Mouse (Mus musculus) kidney, postnatal 0 days (tissue): ENCODE data around the gene Gpn2. TPM values are rescaled to one million over a fixed set of nuclear protein-coding genes. Genes with fewer than 3 reads are reported as not detected.

Experiments used
- ATAC-seq: fragments of 200-750 bp; cut with Nextera tagmentation; replicated peaks from 2 replicates; pipeline ENCODE4 v1.8.0; 2017; ENCODE audit warnings: low read depth, moderate number of reproducible peaks, moderate TSS enrichment, moderate library complexity; ENCODE audit not compliant: low FRiP score
- DNase-seq: peaks from one replicate; pipeline ENCODE4 v3.0.0-alpha.2; 2016; ENCODE audit warnings: low spot score
- H3K27ac ChIP-seq: fragments of 300-500 bp; sonication (generic); 2 replicates; pipeline ENCODE4 v1.5.1; 2014; ENCODE audit warnings: mild to moderate bottlenecking
- H3K27me3 ChIP-seq: fragments of 300-500 bp; sonication (generic); 2 replicates; pipeline ENCODE4 v1.6.1; 2014; ENCODE audit warnings: low read length, mixed read lengths; ENCODE audit not compliant: insufficient read depth
- H3K36me3 ChIP-seq: fragments of 300-500 bp; sonication (generic); 2 replicates; pipeline ENCODE4 v1.6.1; 2014; ENCODE audit warnings: low read length, mixed read lengths; ENCODE audit not compliant: insufficient read depth
- H3K4me1 ChIP-seq: fragments of 300-500 bp; sonication (generic); replicated peaks from 2 replicates; pipeline ENCODE4 v1.6.1; 2014; ENCODE audit warnings: antibody characterized with exemption, low read length, mixed read lengths; ENCODE audit not compliant: insufficient read depth
- H3K4me2 ChIP-seq: fragments of 300-500 bp; sonication (generic); 2 replicates; pipeline ENCODE4 v1.6.1; 2014; ENCODE audit warnings: mild to moderate bottlenecking, low read length, moderate library complexity, mixed read lengths
- H3K4me3 ChIP-seq: fragments of 300-500 bp; sonication (generic); replicated peaks from 2 replicates; pipeline ENCODE4 v1.5.1; 2014; ENCODE audit warnings: low read depth, low read length
- H3K9ac ChIP-seq: fragments of 300-500 bp; sonication (generic); 2 replicates; pipeline ENCODE4 v1.6.1; 2014; ENCODE audit warnings: low read depth, low read length
- H3K9me3 ChIP-seq: fragments of 300-500 bp; sonication (generic); replicated peaks from 2 replicates; pipeline ENCODE4 v1.6.1; 2016; ENCODE audit warnings: low read length, inconsistent platforms, mixed read lengths
- CTCF ChIP-seq: IDR thresholded peaks from 2 replicates; pipeline ENCODE4 v1.5.1; 2016; ENCODE audit warnings: antibody characterized with exemption, low read depth, mild to moderate bottlenecking, moderate library complexity
- WGBS: fragments of 180-500 bp; shearing (Covaris S2); extraction: QIAGEN DNeasy Blood & Tissue Kit; methylation state at CpG from one replicate; pipeline ENCODE4 v1.1.7; 2014; 5-methylcytosine and 5-hydroxymethylcytosine counted together
- microRNA-seq: library from miRNA; unstranded; fragments of <30 nt; microRNA quantifications from one replicate; pipeline ENCODE4, GENCODE M21; 2016
- polyA plus RNA-seq: library from polyadenylated mRNA; unstranded; fragments of >200 nt; fragmentation: Nextera tagmentation; extraction: Ambion mirVana; gene quantifications from 2 replicates; pipeline ENCODE4 v1.2.1, GENCODE M21; 2015

Gene Gpn2
- polyA plus RNA-seq, 1 experiment from 2014 or later = 19.5 TPM

DNA sequence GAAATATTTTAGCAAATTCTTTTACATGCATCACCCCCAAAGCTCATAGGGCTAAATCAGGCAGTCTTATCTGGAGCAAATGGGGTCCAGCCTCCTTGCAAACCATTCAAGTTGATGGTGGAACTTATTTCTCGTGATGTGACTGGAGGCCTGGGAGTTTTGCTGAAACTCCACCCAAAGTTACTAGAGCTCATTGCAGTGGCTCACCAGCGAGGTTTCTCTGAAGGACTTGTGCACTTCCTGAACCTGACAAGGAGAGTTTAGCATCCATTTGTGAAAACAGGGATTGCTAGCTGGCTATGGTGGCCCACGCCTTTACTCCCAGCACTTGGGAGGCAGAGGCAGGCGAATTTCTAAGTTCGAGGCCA, 49.9 kb downstream of the Gpn2 start:
- 76% methylated on average over 5 of the region's 5 CpGs for WGBS
- no peak for ATAC-seq
- 0 out of 2 replicates have a peak overlapping the region, but pooled peaks have one; percentile 94 for H3K9ac ChIP-seq

More for the DNA sequence above, 49.9 kb downstream of the Gpn2 start:
- TF ChIP-seq CTCF = no peak
- Histone ChIP-seq H3K36me3 (no peaks in the 10 kb centered on the region), H3K27ac (0 out of 2 replicates have a peak overlapping the region, but pooled peaks have one; percentile 81), H3K4me1 (peaks cover 6% of the 10 kb centered on the region; the same call in 1 of the 2 replicates), H3K9me3 (no peaks in the 10 kb centered on the region), H3K4me2 (peak overlapping the region; percentile 93; the same call in 1 of the 2 replicates), H3K4me3 (no peak overlapping the region), H3K27me3 (no peaks in the 10 kb centered on the region)
- DNase-seq = no peak

Small RNA genes within 50 kb of the gene (microRNA-seq; reads per million reads assigned to microRNA genes)
- gene Gm23158 = not detected

Other genes with a start within 250 kb of the Gpn2 start
- gene Wdtc1, start 230.9 kb upstream of the Gpn2 start, polyA plus RNA-seq = 9.9 and 11.2 TPM in 2 replicates
- 5.7 and 7.1 TPM in 2 replicates for gene Slc9a1, start 214.7 kb upstream of the Gpn2 start, polyA plus RNA-seq
- 2.7 and 2.8 TPM in 2 replicates for gene Tent5b, start 104.2 kb upstream of the Gpn2 start, polyA plus RNA-seq
- gene Trnp1, start 85.8 kb upstream of the Gpn2 start, polyA plus RNA-seq = 1.4 and 1.5 TPM in 2 replicates
- 38.6 and 38.7 TPM in 2 replicates for gene Kdf1, start 65.4 kb upstream of the Gpn2 start, polyA plus RNA-seq
- 200 and 219 TPM in 2 replicates for gene Nudc, start 38.4 kb upstream of the Gpn2 start, polyA plus RNA-seq
- 0.75 and 0.83 TPM in 2 replicates for gene Nr0b2, start 31.0 kb upstream of the Gpn2 start, polyA plus RNA-seq
- 7.4 and 8.2 TPM in 2 replicates for gene Gpatch3, start 9.6 kb upstream of the Gpn2 start, polyA plus RNA-seq
- gene Sfn, start 17.8 kb downstream of the Gpn2 start, polyA plus RNA-seq = 20.5 and 21.3 TPM in 2 replicates
- 3.7 and 7.1 TPM in 2 replicates for gene Zdhhc18, start 65.8 kb downstream of the Gpn2 start, polyA plus RNA-seq
- 19.1 and 19.7 TPM in 2 replicates for gene Pigv, start 88.3 kb downstream of the Gpn2 start, polyA plus RNA-seq
- gene Arid1a, start 172.4 kb downstream of the Gpn2 start, polyA plus RNA-seq = 17.9 and 19.3 TPM in 2 replicates